Mouse (Mus musculus): ENCODE data around the gene Rab34.

- TF ChIP-seq POLR2A (IDR thresholded peaks at IDR 0.05; ENCODE audit: low read depth, low read length) (no peak), CTCF (IDR thresholded peaks at IDR 0.05; ENCODE audit: borderline replicate concordance, insufficient read depth, low read length) (no peak)
Measured at GRCm38 (mm10) chr11:78215709-78216317, 27.6 kb downstream of the Rab34 start.

Measured in embryonic fibroblast, embryonic 13.5 days (primary cell).